Mouse (Mus musculus) Muller cell, postnatal 12 days (primary cell): ENCODE results near the gene Mcf2.

Experiments used
- DNase-seq: peaks from one replicate; pipeline ENCODE4 v3.0.0-alpha.2; 2015; ENCODE audit errors: inconsistent ontology term

Gene Mcf2

GRCm38 (mm10) chrX:60178744-60179458 lies at the start of gene Mcf2:
Mcf2 (minus strand) TSS chrX:60179089.
- peak; percentile 26 for DNase-seq

- no peak for DNase-seq
Observed at GRCm38 (mm10) chrX:60187726-60188125, 8.8 kb upstream of the Mcf2 start.

- no peak for DNase-seq
Observed at GRCm38 (mm10) chrX:60182611-60183010, 3.7 kb upstream of the Mcf2 start.

- DNase-seq: peak; percentile 9
Observed at GRCm38 (mm10) chrX:60178025-60178743, 705 bp downstream of the Mcf2 start.

GRCm38 (mm10) chrX:60170106-60170505 lies 8.8 kb downstream of the Mcf2 start:
- no peak for DNase-seq

DNA sequence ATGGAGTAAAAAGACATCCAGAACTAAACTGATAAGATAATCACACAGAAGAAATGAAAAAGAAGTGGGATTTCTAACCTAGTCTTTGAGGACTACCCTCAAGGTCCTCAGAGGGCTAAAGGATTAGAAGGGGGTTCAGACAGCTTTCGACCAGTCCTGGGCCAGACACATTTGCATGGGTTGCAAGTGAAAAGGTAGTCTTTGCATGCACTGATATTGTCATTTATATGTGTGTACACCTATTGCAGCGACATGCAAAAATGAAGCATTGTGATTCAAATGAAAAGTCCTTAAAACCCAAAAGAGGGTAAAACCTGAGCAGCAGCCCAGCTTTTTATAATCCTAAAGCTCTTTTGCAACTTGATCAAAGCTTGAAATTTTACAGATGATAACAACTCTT lies 9.4 kb downstream of the Mcf2 start:
- DNase-seq: no peak

GRCm38 (mm10) chrX:60168796-60169195 lies 10.1 kb downstream of the Mcf2 start:
- DNase-seq: no peak

- peak; percentile 43 for DNase-seq
Observed at GRCm38 (mm10) chrX:60147268-60147974, 31.5 kb downstream of the Mcf2 start.

- DNase-seq: peak; percentile 52
Observed at GRCm38 (mm10) chrX:60075359-60075758, 103.5 kb downstream of the Mcf2 start.

DNA sequence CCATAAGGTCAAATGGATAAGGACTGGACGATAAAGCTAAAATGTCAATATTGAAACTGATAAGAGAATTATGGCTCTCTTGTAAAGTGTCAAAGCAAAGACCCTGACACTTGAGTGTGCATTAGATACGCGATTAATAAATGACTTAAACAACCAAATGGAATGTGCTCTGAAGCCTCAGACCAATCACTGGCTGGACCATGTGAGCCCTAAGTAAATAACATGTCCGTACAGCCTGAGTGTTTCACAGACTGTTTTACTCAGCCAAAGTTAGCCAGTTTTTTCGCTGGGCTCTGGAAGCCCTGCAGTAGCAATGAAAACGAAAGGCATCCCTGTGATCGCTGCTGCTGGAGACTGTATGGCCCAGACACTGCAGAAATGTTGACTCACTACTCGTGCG lies 123.7 kb downstream of the Mcf2 start:
- no peak for DNase-seq

- DNase-seq: no peak
Observed at GRCm38 (mm10) chrX:60054745-60055144, 124.1 kb downstream of the Mcf2 start.

- peak; percentile 19 for DNase-seq
Observed at GRCm38 (mm10) chrX:60026654-60027053, 152.2 kb downstream of the Mcf2 start.

GRCm38 (mm10) chrX:60021595-60021994 lies 157.3 kb downstream of the Mcf2 start:
- no peak for DNase-seq

DNA sequence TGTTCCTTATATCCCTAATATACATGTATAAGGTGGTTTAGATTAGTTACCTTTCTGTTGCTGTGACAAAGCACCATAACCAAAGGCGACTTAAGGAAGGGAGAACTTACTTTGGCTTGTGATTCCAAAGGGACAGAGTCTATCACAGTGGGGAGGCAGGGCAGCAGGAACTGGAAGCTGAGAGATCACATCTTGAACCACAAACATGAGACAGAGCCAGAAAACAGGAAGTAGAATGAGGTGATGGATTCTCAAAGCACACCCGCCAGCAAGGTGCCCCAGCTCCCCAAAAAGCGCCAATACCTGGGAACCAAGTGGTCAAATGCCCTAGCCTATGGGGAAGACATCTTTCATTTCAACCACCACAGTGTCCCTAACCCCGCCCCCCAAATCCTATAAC lies 157.9 kb downstream of the Mcf2 start:
- DNase-seq: no peak

DNA sequence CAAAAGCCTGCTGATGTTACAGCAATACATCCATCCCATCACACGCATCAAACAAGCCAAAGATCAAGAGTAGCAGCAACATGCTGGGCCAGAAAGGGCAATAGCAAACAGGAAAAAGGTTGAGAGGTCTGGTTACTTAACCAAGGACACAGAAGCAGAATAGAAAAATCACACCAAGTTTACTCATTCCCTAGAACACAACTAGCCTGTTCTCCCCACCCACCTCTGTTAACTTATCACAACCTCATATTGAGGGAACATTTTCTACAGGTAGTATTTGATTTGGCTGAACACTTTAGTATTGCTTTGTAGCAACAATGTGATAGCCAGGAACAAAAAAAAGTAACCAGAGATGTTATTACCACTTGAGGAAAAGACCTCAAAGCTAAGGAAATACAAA lies 164.3 kb downstream of the Mcf2 start:
- no peak for DNase-seq

DNA sequence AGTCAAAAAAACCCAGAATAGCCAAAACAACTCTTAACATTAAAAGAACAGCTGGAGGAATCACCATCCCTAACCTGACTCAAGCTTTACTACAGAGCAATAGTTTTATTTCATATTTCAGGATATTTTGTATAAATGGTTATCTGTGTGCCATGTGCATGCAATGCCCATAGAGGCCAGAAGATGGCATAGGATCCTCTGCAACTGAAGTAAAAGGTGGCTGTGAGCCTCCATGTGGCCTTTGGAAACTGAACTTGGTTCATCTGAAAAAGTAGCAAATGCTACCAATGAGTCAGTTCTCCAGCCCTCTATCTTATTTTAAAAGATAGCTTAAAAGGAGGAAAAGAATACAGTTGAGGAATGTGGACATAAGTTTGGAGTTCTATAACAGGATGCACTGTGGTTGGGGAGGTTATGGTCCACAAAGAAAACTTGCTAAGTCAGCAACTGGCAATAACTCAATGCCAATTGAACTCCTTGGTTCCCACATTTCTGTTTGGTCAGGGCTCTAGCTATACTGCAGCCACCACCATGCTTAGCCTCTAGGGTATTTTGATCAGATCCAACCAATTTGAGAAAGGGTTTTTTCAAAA lies 165.7 kb downstream of the Mcf2 start:
- peak; percentile 7 for DNase-seq
